Mouse (Mus musculus) liver, postnatal 0 days (tissue): Measurements from ENCODE around the gene Stx1a. TPM values are rescaled to one million over a fixed set of nuclear protein-coding genes. Genes with fewer than 3 reads are reported as not detected.

ENCODE experiments used
- ATAC-seq: fragments of 200-750 bp; cut with Nextera tagmentation; 2 replicates; pipeline ENCODE4 v1.8.0; 2017; ENCODE audit warnings: mild to moderate bottlenecking, moderate library complexity
- DNase-seq: peaks from one replicate; pipeline ENCODE4 v3.0.0-alpha.2; 2016
- H3K27ac ChIP-seq: fragments of 300-500 bp; sonication (generic); 2 replicates; pipeline ENCODE4 v1.5.1; 2014; ENCODE audit warnings: antibody characterized with exemption, moderate library complexity, mild to moderate bottlenecking, low read depth
- H3K27me3 ChIP-seq: fragments of 300-500 bp; sonication (generic); 2 replicates; pipeline ENCODE4 v1.6.1; 2014; ENCODE audit warnings: low read length, control low read depth, mixed read lengths; ENCODE audit not compliant: insufficient read depth
- H3K36me3 ChIP-seq: fragments of 300-500 bp; sonication (generic); replicated peaks from 2 replicates; pipeline ENCODE4 v1.6.1; 2014; ENCODE audit warnings: mild to moderate bottlenecking, control low read depth, low read length, moderate library complexity, mixed read lengths; ENCODE audit not compliant: insufficient read depth
- H3K4me1 ChIP-seq: fragments of 300-500 bp; sonication (generic); 2 replicates; pipeline ENCODE4 v1.6.1; 2014; ENCODE audit warnings: antibody characterized with exemption, mild to moderate bottlenecking, control low read depth; ENCODE audit not compliant: insufficient read depth
- H3K4me2 ChIP-seq: fragments of 300-500 bp; sonication (generic); 2 replicates; pipeline ENCODE4 v1.6.1; 2014; ENCODE audit warnings: low read depth, mild to moderate bottlenecking, low read length, moderate library complexity, mixed read lengths
- H3K4me3 ChIP-seq: fragments of 300-500 bp; sonication (generic); 2 replicates; pipeline ENCODE4 v1.5.1; 2014; ENCODE audit warnings: low read depth, low read length
- H3K9ac ChIP-seq: fragments of 300-500 bp; sonication (generic); replicated peaks from 2 replicates; pipeline ENCODE4 v1.6.1; 2014; ENCODE audit warnings: mild to moderate bottlenecking, moderate library complexity
- H3K9me3 ChIP-seq: fragments of 300-500 bp; sonication (generic); 2 replicates; pipeline ENCODE4 v1.6.1; 2016; ENCODE audit warnings: mild to moderate bottlenecking, control low read depth, low read length, mixed read lengths
- CTCF ChIP-seq: sonication (generic); IDR thresholded peaks from 2 replicates; pipeline ENCODE4 v1.5.1; 2016; ENCODE audit warnings: antibody characterized with exemption, low read depth
- EP300 ChIP-seq: IDR thresholded peaks from 2 replicates; pipeline ENCODE4 v1.6.1; 2016; ENCODE audit warnings: antibody characterized with exemption, low read depth, mild to moderate bottlenecking
- WGBS: fragments of 180-500 bp; shearing (Covaris S2); extraction: QIAGEN DNeasy Blood & Tissue Kit; methylation state at CpG from one replicate; pipeline ENCODE4 v1.1.7; 2014; ENCODE audit not compliant: insufficient replicate concordance; 5-methylcytosine and 5-hydroxymethylcytosine counted together
- polyA plus RNA-seq: library from polyadenylated mRNA; unstranded; fragments of >200 nt; fragmentation: Nextera tagmentation; extraction: Ambion mirVana; gene quantifications from 2 replicates; pipeline ENCODE4 v1.2.1, GENCODE M21; 2015

Stx1a gene
- polyA plus RNA-seq, 1 experiment from 2014 or later = 2.3 TPM

- no peak overlapping the region for H3K27ac ChIP-seq
Measured at GRCm38 (mm10) chr5:135076368-135076767, 53.1 kb downstream of the Stx1a start.

GRCm38 (mm10) chr5:135076931-135077505 lies 53.7 kb downstream of the Stx1a start:
- no peak overlapping the region for H3K27ac ChIP-seq
- no peaks in the 10 kb centered on the region for H3K9me3 ChIP-seq
- WGBS = 46% methylated on average over 14 of the region's 14 CpGs
- peak overlapping the region; percentile 69; the same call in 1 of the 2 replicates for H3K4me3 ChIP-seq
- 0 out of 2 replicates have a peak, but pooled peaks cover 2% of the 10 kb centered on the region for H3K27me3 ChIP-seq
- peaks cover 8% of the 10 kb centered on the region for H3K4me1 ChIP-seq
- H3K4me2 ChIP-seq = peak overlapping the region; percentile 98
- no peak for ATAC-seq
- no peaks in the 10 kb centered on the region for H3K36me3 ChIP-seq
- H3K9ac ChIP-seq = no peak overlapping the region
- TF ChIP-seq EP300 (no peak), CTCF (no peak)
- DNase-seq = no peak

More at GRCm38 (mm10) chr5:135076368-135076767, 53.1 kb downstream of the Stx1a start:
- TF ChIP-seq CTCF (no peak), EP300 (no peak)
- Histone ChIP-seq H3K36me3 (no peaks in the 10 kb centered on the region), H3K27me3 (0 out of 2 replicates have a peak, but pooled peaks cover 2% of the 10 kb centered on the region), H3K4me3 (no peak overlapping the region), H3K4me2 (no peak overlapping the region), H3K9me3 (no peaks in the 10 kb centered on the region), H3K9ac (no peak overlapping the region), H3K4me1 (peaks cover 8% of the 10 kb centered on the region)
- DNase-seq = no peak
- WGBS = 76% methylated on average over 14 of the region's 14 CpGs
- ATAC-seq = no peak

DNA sequence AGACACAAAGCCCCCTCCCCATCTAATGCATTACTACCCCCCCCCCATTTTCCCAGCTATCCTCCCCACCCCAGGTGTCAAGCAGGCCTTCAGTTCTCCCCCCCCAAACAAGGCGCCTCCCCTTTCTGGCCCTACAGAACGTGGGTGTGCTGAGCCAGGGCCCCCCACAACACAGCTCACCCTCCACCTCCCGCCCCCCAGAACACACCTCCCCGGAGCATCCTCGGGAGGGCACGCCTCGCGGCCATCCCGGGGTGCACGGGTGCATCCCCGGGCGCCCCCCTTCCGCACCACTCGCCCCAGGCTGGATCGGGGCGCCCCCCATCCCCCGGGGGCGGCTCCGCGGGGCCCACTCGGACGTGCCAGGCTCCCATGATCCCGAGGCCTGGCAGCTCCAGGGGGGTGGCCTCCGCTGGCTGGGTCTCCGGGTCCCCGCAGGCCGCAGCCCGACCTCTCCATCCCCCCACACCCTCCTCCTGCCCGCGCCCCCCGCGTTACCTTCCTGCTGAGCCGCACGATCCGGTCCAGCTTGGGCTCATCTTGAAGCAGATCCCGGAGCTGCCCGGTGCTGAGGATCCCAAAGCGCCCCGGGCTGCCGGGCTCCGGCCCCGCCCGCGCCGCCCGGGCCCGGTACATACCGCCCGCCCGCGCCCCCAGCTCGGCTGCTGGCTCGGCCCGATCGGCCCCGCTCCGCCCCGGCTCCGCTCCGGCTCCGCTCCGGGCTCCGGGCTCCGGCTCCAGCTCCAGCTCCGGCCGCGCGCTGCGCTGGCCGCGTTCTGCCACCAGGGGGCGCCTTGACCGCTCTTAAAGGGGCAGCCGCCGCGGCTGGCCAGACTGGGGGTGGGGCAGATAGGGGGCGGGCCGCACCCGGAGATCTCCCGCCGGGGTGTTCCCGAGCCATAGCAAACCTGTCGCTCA lies 54.5 kb downstream of the Stx1a start, which contains the start of gene Vps37d:
TSS of gene Vps37d (minus strand) at position 703 of the 918 bp plus-strand sequence.
- H3K9ac ChIP-seq = peak within 1 kb of the TSS; percentile 64
- H3K9me3 ChIP-seq = no peaks in the 10 kb centered on the region
- 0 out of 2 replicates have a peak, but pooled peaks cover 2% of the 10 kb centered on the region for H3K27me3 ChIP-seq
- DNase-seq = peak; percentile 93
- H3K4me2 ChIP-seq = peak within 1 kb of the TSS; percentile 98
- peaks cover 8% of the 10 kb centered on the region for H3K4me1 ChIP-seq
- H3K4me3 ChIP-seq = peak within 1 kb of the TSS; percentile 69
- H3K27ac ChIP-seq = no peak within 1 kb of the TSS
- TF ChIP-seq EP300 (no peak), CTCF (peak; percentile 86)
- peak; percentile 90 for ATAC-seq
- H3K36me3 ChIP-seq = no peaks in the 10 kb centered on the region
- WGBS = 4% methylated on average over 46 of the region's 83 CpGs

GRCm38 (mm10) chr5:135078482-135078810 lies 55.2 kb downstream of the Stx1a start:
- Histone ChIP-seq H3K4me2 (peak overlapping the region; percentile 98), H3K9me3 (no peaks in the 10 kb centered on the region), H3K36me3 (no peaks in the 10 kb centered on the region), H3K4me1 (peaks cover 8% of the 10 kb centered on the region), H3K27me3 (0 out of 2 replicates have a peak, but pooled peaks cover 2% of the 10 kb centered on the region), H3K9ac (peak overlapping the region; percentile 64; the same call in 1 of the 2 replicates), H3K27ac (no peak overlapping the region), H3K4me3 (peak overlapping the region; percentile 69)
- WGBS = 3% methylated on average over 11 of the region's 11 CpGs
- no peak for TF ChIP-seq CTCF
- TF ChIP-seq EP300 = no peak
- ATAC-seq (no peak), DNase-seq (no peak)

GRCm38 (mm10) chr5:135079578-135079977 lies 56.3 kb downstream of the Stx1a start:
- TF ChIP-seq CTCF (no peak), EP300 (no peak)
- Histone ChIP-seq H3K4me1 (peaks cover 8% of the 10 kb centered on the region), H3K9me3 (no peaks in the 10 kb centered on the region), H3K27me3 (0 out of 2 replicates have a peak, but pooled peaks cover 2% of the 10 kb centered on the region), H3K4me2 (no peak overlapping the region), H3K9ac (no peak overlapping the region), H3K36me3 (no peaks in the 10 kb centered on the region), H3K27ac (no peak overlapping the region), H3K4me3 (no peak overlapping the region)
- ATAC-seq (no peak), DNase-seq (no peak)
- WGBS = 78% methylated on average over 2 of the region's 2 CpGs

DNA sequence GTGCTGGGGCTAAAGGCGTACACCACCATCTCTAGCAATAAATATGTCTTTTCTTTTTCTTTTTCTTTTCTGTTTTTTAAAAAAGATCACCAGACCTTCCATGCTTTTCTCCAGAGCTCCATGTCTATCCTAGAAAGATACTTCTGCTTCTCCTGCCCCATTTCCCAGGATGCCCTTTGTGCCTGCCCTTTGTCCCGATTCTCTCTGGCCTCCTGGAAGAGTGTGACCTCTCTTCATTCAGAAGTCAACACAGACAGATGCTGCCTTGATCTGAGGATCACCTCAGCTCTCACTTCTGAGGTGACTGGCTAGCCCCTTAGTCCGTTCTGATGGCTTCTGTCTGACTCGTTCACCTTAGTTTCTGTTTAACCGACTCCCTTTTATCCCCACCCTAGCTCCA lies 57.3 kb downstream of the Stx1a start:
- Histone ChIP-seq H3K4me3 (no peak overlapping the region), H3K36me3 (no peaks in the 10 kb centered on the region), H3K9ac (no peak overlapping the region), H3K9me3 (no peaks in the 10 kb centered on the region), H3K4me1 (peaks cover 8% of the 10 kb centered on the region), H3K27ac (no peak overlapping the region), H3K4me2 (no peak overlapping the region), H3K27me3 (0 out of 2 replicates have a peak, but pooled peaks cover 2% of the 10 kb centered on the region)
- no peak for DNase-seq
- WGBS = 67% methylated on average over 5 of the region's 5 CpGs
- ATAC-seq = no peak
- TF ChIP-seq EP300 (no peak), CTCF (no peak)
